Mouse (Mus musculus): ENCODE data around the gene Gif. TPM values are rescaled to one million over a fixed set of nuclear protein-coding genes. Genes with fewer than 3 reads are reported as not detected.

Gif gene
- polyA plus RNA-seq, 1 experiment from 2014 or later = not detected

GRCm38 (mm10) chr19:11788876-11789275 lies 41.5 kb downstream of the Gif start:
- Histone ChIP-seq H3K4me2 (ENCODE audit: low read depth, low read length) (no peak overlapping the region), H3K36me3 (ENCODE audit: control insufficient read depth, insufficient read depth, low read length) (peaks cover 5% of the 10 kb centered on the region), H3K4me3 (ENCODE audit: low read length) (no peak overlapping the region), H3K9ac (ENCODE audit: low read depth, low read length) (no peak overlapping the region), H3K9me3 (ENCODE audit: control insufficient read depth, low read length) (no peaks in the 10 kb centered on the region), H3K4me1 (ENCODE audit: control insufficient read depth, insufficient read depth, low read length) (no peaks in the 10 kb centered on the region), H3K27ac (ENCODE audit: low read length) (no peak overlapping the region), H3K27me3 (replicated peaks; ENCODE audit: control insufficient read depth, insufficient read depth, low read length) (no peaks in the 10 kb centered on the region)
- ATAC-seq = no peak
- 76% methylated on average over 6 of the region's 6 CpGs for WGBS

- 0 out of 2 replicates have a peak, but pooled peaks cover 7% of the 10 kb centered on the region for H3K4me1 ChIP-seq (ENCODE audit: control insufficient read depth, insufficient read depth, low read length)
- H3K27me3 ChIP-seq (replicated peaks; ENCODE audit: control insufficient read depth, insufficient read depth, low read length) = no peaks in the 10 kb centered on the region
- no peak overlapping the region for H3K27ac ChIP-seq (ENCODE audit: low read length)
- WGBS = 77% methylated on average over 5 of the region's 5 CpGs
- no peaks in the 10 kb centered on the region for H3K36me3 ChIP-seq (ENCODE audit: control insufficient read depth, insufficient read depth, low read length)
- H3K9ac ChIP-seq (ENCODE audit: low read depth, low read length) = no peak overlapping the region
- no peak overlapping the region for H3K4me2 ChIP-seq (ENCODE audit: low read depth, low read length)
- no peak for ATAC-seq
- no peaks in the 10 kb centered on the region for H3K9me3 ChIP-seq (ENCODE audit: control insufficient read depth, low read length)
- no peak overlapping the region for H3K4me3 ChIP-seq (ENCODE audit: low read length)
Observed at GRCm38 (mm10) chr19:11791825-11792224, 44.5 kb downstream of the Gif start.

- ATAC-seq = peak; percentile 86
- H3K27me3 ChIP-seq (replicated peaks; ENCODE audit: control insufficient read depth, insufficient read depth, low read length) = no peaks in the 10 kb centered on the region
- H3K4me3 ChIP-seq (ENCODE audit: low read length) = no peak overlapping the region
- peak overlapping the region; percentile 79; the same call in 1 of the 2 replicates for H3K27ac ChIP-seq (ENCODE audit: low read length)
- 0 out of 2 replicates have a peak, but pooled peaks cover 7% of the 10 kb centered on the region for H3K4me1 ChIP-seq (ENCODE audit: control insufficient read depth, insufficient read depth, low read length)
- no peak overlapping the region for H3K4me2 ChIP-seq (ENCODE audit: low read depth, low read length)
- no peak overlapping the region for H3K9ac ChIP-seq (ENCODE audit: low read depth, low read length)
- H3K9me3 ChIP-seq (ENCODE audit: control insufficient read depth, low read length) = no peaks in the 10 kb centered on the region
- 60% methylated on average over 2 of the region's 2 CpGs for WGBS
- H3K36me3 ChIP-seq (ENCODE audit: control insufficient read depth, insufficient read depth, low read length) = no peaks in the 10 kb centered on the region
Observed at GRCm38 (mm10) chr19:11793741-11794359, 46.5 kb downstream of the Gif start.

GRCm38 (mm10) chr19:11794447-11794846 lies 47.1 kb downstream of the Gif start:
- 69% methylated on average over 6 of the region's 6 CpGs for WGBS
- Histone ChIP-seq H3K4me3 (ENCODE audit: low read length) (no peak overlapping the region), H3K27me3 (replicated peaks; ENCODE audit: control insufficient read depth, insufficient read depth, low read length) (no peaks in the 10 kb centered on the region), H3K4me2 (ENCODE audit: low read depth, low read length) (no peak overlapping the region), H3K9me3 (ENCODE audit: control insufficient read depth, low read length) (no peaks in the 10 kb centered on the region), H3K27ac (ENCODE audit: low read length) (peak overlapping the region; percentile 79; the same call in 1 of the 2 replicates), H3K4me1 (ENCODE audit: control insufficient read depth, insufficient read depth, low read length) (0 out of 2 replicates have a peak, but pooled peaks cover 7% of the 10 kb centered on the region), H3K36me3 (ENCODE audit: control insufficient read depth, insufficient read depth, low read length) (no peaks in the 10 kb centered on the region), H3K9ac (ENCODE audit: low read depth, low read length) (no peak overlapping the region)
- peak; percentile 88 for ATAC-seq

GRCm38 (mm10) chr19:11800531-11801315 lies 53.4 kb downstream of the Gif start:
- no peak overlapping the region; the same call in 1 of the 2 replicates for H3K27ac ChIP-seq (ENCODE audit: low read length)
- H3K36me3 ChIP-seq (ENCODE audit: control insufficient read depth, insufficient read depth, low read length) = no peaks in the 10 kb centered on the region; the same call in 1 of the 2 replicates
- no peak overlapping the region for H3K4me2 ChIP-seq (ENCODE audit: low read depth, low read length)
- ATAC-seq = peak; percentile 53; the same call in 1 of the 2 replicates
- H3K9me3 ChIP-seq (ENCODE audit: control insufficient read depth, low read length) = no peaks in the 10 kb centered on the region
- WGBS = 73% methylated on average over 8 of the region's 8 CpGs
- no peaks in the 10 kb centered on the region for H3K4me1 ChIP-seq (ENCODE audit: control insufficient read depth, insufficient read depth, low read length)
- H3K4me3 ChIP-seq (ENCODE audit: low read length) = no peak overlapping the region
- no peak overlapping the region for H3K9ac ChIP-seq (ENCODE audit: low read depth, low read length)
- no peaks in the 10 kb centered on the region for H3K27me3 ChIP-seq (replicated peaks; ENCODE audit: control insufficient read depth, insufficient read depth, low read length)

GRCm38 (mm10) chr19:11804423-11804822 lies 57.1 kb downstream of the Gif start:
- H3K36me3 ChIP-seq (ENCODE audit: control insufficient read depth, insufficient read depth, low read length) = no peaks in the 10 kb centered on the region; the same call in 1 of the 2 replicates
- H3K4me3 ChIP-seq (ENCODE audit: low read length) = no peak overlapping the region
- H3K9me3 ChIP-seq (ENCODE audit: control insufficient read depth, low read length) = no peaks in the 10 kb centered on the region
- H3K4me1 ChIP-seq (ENCODE audit: control insufficient read depth, insufficient read depth, low read length) = no peaks in the 10 kb centered on the region
- no peak overlapping the region for H3K9ac ChIP-seq (ENCODE audit: low read depth, low read length)
- 57% methylated on average over 1 of the region's 1 CpGs for WGBS
- no peak for ATAC-seq
- H3K4me2 ChIP-seq (ENCODE audit: low read depth, low read length) = no peak overlapping the region
- H3K27me3 ChIP-seq (replicated peaks; ENCODE audit: control insufficient read depth, insufficient read depth, low read length) = no peaks in the 10 kb centered on the region
- H3K27ac ChIP-seq (ENCODE audit: low read length) = no peak overlapping the region

GRCm38 (mm10) chr19:11807251-11807650 lies 59.9 kb downstream of the Gif start:
- no peak for ATAC-seq
- H3K27ac ChIP-seq (ENCODE audit: low read length) = no peak overlapping the region
- H3K9ac ChIP-seq (ENCODE audit: low read depth, low read length) = no peak overlapping the region
- no peak overlapping the region for H3K4me2 ChIP-seq (ENCODE audit: low read depth, low read length)
- 58% methylated on average over 2 of the region's 2 CpGs for WGBS
- H3K4me3 ChIP-seq (ENCODE audit: low read length) = no peak overlapping the region
- H3K27me3 ChIP-seq (replicated peaks; ENCODE audit: control insufficient read depth, insufficient read depth, low read length) = no peaks in the 10 kb centered on the region
- H3K9me3 ChIP-seq (ENCODE audit: control insufficient read depth, low read length) = no peaks in the 10 kb centered on the region
- peaks cover 10% of the 10 kb centered on the region for H3K4me1 ChIP-seq (ENCODE audit: control insufficient read depth, insufficient read depth, low read length)
- H3K36me3 ChIP-seq (ENCODE audit: control insufficient read depth, insufficient read depth, low read length) = no peaks in the 10 kb centered on the region; the same call in 1 of the 2 replicates

- no peak for ATAC-seq
- Histone ChIP-seq H3K27ac (ENCODE audit: low read length) (no peak overlapping the region), H3K9ac (ENCODE audit: low read depth, low read length) (no peak overlapping the region), H3K4me2 (ENCODE audit: low read depth, low read length) (no peak overlapping the region), H3K27me3 (replicated peaks; ENCODE audit: control insufficient read depth, insufficient read depth, low read length) (no peaks in the 10 kb centered on the region), H3K4me1 (ENCODE audit: control insufficient read depth, insufficient read depth, low read length) (peaks cover 12% of the 10 kb centered on the region), H3K9me3 (ENCODE audit: control insufficient read depth, low read length) (no peaks in the 10 kb centered on the region), H3K36me3 (ENCODE audit: control insufficient read depth, insufficient read depth, low read length) (no peaks in the 10 kb centered on the region; the same call in 1 of the 2 replicates), H3K4me3 (ENCODE audit: low read length) (no peak overlapping the region)
- WGBS = 69% methylated on average over 6 of the region's 6 CpGs
Observed at GRCm38 (mm10) chr19:11807822-11808221, 60.5 kb downstream of the Gif start.

- H3K9me3 ChIP-seq (ENCODE audit: control insufficient read depth, low read length) = no peaks in the 10 kb centered on the region
- H3K27me3 ChIP-seq (replicated peaks; ENCODE audit: control insufficient read depth, insufficient read depth, low read length) = no peaks in the 10 kb centered on the region
- no peak for ATAC-seq
- H3K4me2 ChIP-seq (ENCODE audit: low read depth, low read length) = no peak overlapping the region
- 87% methylated on average over 2 of the region's 2 CpGs for WGBS
- H3K4me3 ChIP-seq (ENCODE audit: low read length) = no peak overlapping the region
- no peak overlapping the region for H3K27ac ChIP-seq (ENCODE audit: low read length)
- no peaks in the 10 kb centered on the region for H3K36me3 ChIP-seq (ENCODE audit: control insufficient read depth, insufficient read depth, low read length)
- peaks cover 14% of the 10 kb centered on the region for H3K4me1 ChIP-seq (ENCODE audit: control insufficient read depth, insufficient read depth, low read length)
- no peak overlapping the region for H3K9ac ChIP-seq (ENCODE audit: low read depth, low read length)
Observed at GRCm38 (mm10) chr19:11808452-11808851, 61.1 kb downstream of the Gif start.

Measured in intestine, embryonic 16.5 days (tissue).